Mouse (Mus musculus): ENCODE data around the gene Casz1.

- TF ChIP-seq CTCF (IDR thresholded peaks at IDR 0.05; ENCODE audit: low read depth, low read length) (no peak), POLR2A (IDR thresholded peaks at IDR 0.05; ENCODE audit: borderline replicate concordance, low read depth, low read length) (no peak)
Observed at GRCm38 (mm10) chr4:148823281-148823680, 19.1 kb downstream of the Casz1 start.
